Mouse (Mus musculus): ENCODE results near the gene Vmn2r103.

The Vmn2r103 gene

GRCm38 (mm10) chr17:19773063-19773462 is at the start of gene Vmn2r103:
Vmn2r103 (plus strand) TSS chr17:19773363.
- no peak for DNase-seq

GRCm38 (mm10) chr17:19778994-19779393 is 5.8 kb downstream of the Vmn2r103 start:
- DNase-seq = no peak

DNA sequence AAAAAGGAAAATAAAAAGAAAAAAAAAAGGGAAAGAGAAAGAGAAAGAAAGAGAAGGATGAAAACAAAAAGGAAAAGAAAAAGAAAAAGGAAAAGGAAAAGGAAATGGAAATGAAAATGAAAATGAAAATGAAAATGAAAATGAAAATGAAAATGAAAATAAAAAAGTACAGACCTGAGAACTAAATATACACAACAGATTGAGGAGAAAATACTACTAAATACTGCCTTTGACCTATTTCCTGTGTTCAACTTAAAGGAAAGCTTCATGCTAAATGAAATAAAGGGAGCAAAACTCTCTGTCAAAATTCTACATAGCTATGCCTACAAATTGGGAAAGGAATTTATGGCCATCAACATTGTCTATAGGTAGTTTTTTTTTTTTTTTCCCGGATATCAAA is 16.1 kb downstream of the Vmn2r103 start:
- DNase-seq = no peak

All from heart, adult 11 months (tissue).